Mouse (Mus musculus) liver, adult (tissue): Measurements from ENCODE around the gene Plpp1.

ENCODE experiments used
- GATA4 ChIP-seq: IDR thresholded peaks from 2 replicates; pipeline ENCODE4 v1.6.1; 2014; ENCODE audit warnings: mild to moderate bottlenecking, low read length; ENCODE audit not compliant: insufficient replicate concordance

The Plpp1 gene

DNA sequence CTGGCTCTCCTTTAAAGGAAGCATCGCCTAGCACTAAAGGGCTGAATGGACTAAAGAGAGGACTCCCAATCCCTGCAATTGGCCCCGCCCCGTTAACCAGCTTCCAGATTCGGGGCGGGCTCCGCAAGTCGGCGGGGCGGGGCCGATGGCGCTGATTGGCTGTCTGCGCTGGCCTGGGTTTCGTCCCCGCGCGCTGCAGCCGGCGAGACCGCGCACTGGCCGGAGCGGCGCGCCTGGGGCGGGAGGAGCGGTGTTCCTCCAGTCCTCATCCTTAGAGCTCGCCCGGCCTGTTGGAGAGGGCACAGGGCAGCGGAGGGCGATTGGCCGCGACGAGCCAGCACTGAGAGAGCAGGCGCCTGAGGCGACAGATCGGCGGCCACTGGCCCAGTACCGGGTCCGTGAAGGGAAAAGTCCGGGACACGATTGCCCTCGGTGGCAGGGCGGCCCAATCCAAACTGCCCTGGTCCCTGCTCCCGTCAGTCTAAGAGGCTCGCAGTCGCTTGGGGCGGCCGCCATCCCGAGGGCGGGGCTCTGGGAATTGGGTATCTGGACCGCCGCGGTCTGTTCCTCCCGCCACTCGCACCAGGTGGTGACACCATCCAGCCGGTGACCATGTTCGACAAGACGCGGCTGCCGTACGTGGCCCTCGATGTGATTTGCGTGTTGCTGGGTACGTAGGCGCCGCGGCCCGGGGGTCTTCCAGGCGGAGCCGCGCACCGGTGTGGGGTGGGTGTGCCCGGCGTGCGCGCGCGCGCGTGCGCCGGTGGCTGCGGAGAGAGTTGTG, at the start of gene Plpp1:
Gene Plpp1 (plus strand): TSS at position 196 of the 784 bp plus-strand sequence.
- peak; percentile 43; the same call in 1 of the 2 replicates for TF ChIP-seq GATA4

DNA sequence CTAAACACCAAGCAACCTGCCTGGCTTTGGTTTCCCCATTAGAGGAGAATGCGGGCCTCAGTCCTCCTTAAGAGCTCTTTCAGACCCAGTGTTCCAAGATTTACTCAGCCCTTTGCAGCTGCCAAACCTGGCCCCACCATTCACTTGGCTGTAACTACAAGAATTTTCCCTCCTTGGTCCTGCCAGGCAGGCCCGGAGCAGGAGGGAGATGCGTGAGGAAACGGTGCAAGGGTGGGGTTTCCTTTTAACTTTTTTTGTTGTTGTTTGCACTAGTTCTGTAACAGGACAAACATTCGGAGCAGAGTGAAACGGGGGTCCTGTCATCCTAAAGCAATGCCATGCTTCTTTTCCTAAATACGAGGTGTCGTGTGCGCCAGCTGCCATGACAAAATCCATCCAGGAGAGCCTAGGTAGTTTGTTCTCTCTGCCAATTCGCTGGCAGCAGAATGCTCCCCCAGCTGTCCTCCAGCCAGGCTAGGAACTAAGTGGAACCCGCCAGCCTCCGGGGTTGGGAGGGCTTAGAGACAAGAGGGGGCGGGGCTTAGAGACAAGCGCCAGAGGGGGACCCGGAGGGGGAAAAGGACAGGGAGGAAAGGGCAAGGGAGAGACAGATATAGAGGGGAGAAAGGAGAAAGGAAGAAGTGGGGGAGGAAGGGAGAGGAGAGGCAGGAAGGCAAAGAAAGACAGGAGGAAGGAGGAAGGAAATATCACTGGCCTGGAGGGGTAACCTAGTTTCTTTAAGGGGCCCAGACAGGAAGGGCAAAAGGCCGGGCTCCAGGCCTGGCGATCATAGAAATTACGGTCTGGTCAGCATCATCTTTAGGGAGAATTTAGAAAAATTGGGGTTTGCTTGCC, 48.9 kb upstream of the Plpp1 start:
- TF ChIP-seq GATA4, result peak; percentile 46; the same call in 1 of the 2 replicates

DNA sequence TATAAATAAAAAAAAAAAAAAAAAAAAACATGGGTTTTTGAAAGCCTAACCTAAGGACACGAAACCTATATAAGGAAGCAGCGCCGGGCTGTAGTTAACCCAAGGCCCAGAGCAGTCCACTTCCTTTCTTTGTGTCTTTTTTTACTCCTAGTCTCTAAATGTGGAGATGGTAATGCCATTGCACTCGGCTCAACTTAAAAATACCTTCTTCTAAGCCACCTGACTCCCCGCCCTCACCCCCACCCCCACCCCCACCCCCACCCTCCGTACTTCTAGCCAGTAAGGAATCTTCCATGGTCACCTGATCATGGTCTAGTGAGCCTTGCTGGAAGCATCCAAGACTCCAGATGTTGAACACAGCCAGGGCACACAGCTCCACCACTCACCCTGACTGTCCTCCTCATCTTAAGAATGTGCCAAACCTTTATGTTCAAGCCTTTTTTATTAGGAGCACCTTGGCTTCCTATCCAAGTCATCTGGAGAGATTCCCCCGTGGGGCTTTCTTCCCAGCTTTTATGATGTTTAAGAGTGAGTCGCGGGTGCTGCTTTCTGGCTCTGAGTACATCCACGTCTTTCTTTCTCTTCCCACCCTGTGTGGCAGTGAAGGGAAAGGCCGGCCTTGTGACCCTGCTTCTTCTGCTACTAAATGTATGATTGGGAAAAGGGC, 48.1 kb upstream of the Plpp1 start:
- TF ChIP-seq GATA4, result no peak

GRCm38 (mm10) chr13:112753522-112753921, 47.1 kb upstream of the Plpp1 start:
- peak; percentile 90 for TF ChIP-seq GATA4

- TF ChIP-seq GATA4, result no peak
Measured at GRCm38 (mm10) chr13:112754871-112755270, 45.7 kb upstream of the Plpp1 start.

GRCm38 (mm10) chr13:112755507-112756010, 45.0 kb upstream of the Plpp1 start:
- TF ChIP-seq GATA4, result no peak

DNA sequence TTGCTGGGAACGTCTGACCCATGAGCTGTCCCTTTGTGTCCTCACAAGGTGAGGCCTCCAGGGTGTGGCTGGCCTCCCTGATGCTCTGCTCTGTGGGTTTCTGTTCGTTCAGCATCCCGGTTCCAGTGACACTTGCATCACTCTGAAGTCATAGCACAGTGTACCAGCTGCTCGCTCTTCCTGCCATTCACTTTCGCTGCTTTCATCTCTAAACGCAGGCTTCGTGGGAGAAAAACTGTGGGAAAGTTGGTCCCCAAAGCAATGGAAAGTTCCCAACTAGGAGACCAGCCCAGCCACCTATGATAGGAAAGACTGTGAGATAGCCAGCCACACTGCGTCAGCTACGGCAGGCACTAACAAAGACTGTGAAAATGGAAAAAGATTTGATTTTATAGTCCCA, 43.2 kb upstream of the Plpp1 start:
- no peak for TF ChIP-seq GATA4

DNA sequence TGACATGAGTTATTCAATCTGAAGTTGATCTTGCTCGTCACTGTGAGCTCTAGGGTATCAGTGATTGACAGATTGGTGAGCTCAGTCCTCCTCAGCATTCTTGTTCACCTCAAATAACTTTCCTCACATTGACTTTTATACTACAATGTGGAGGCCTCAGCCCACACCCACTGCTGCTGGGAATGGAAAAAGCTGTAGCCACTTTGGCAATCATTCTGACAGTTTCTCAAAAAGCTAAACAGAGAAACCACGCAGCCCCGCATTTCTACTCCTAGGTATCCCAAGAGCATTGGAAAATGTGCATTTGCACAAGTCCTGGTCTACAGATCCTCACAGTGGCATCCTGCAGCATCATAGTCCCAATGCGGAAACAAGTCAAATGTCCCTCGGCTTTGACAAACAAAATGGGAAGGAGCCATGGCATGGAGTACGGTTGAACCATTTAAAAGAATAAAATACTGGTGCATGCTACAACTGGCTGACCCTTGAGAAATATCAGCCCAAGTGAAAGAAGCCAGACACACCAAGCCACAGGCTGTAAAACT, 42.0 kb upstream of the Plpp1 start:
- no peak for TF ChIP-seq GATA4

DNA sequence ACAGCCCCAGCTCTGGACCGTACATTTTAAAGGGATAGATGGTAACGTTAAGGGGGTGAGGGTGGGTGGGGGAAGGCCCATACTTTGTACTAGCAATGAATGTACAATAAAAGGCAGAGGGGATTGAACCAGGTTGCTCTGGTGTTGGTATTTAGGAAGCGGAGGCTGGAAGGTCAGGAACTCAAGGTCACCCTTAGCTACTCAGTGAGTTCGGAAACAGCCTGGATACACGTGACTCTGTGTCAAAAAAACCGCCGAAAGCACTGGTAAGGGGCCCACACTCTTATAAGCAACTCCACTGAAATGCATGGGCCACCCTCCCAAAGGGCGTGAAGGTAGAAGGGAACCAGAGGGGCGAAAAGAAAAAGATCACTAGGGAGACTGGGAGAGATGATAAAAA, 41.2 kb upstream of the Plpp1 start:
- no peak for TF ChIP-seq GATA4

DNA sequence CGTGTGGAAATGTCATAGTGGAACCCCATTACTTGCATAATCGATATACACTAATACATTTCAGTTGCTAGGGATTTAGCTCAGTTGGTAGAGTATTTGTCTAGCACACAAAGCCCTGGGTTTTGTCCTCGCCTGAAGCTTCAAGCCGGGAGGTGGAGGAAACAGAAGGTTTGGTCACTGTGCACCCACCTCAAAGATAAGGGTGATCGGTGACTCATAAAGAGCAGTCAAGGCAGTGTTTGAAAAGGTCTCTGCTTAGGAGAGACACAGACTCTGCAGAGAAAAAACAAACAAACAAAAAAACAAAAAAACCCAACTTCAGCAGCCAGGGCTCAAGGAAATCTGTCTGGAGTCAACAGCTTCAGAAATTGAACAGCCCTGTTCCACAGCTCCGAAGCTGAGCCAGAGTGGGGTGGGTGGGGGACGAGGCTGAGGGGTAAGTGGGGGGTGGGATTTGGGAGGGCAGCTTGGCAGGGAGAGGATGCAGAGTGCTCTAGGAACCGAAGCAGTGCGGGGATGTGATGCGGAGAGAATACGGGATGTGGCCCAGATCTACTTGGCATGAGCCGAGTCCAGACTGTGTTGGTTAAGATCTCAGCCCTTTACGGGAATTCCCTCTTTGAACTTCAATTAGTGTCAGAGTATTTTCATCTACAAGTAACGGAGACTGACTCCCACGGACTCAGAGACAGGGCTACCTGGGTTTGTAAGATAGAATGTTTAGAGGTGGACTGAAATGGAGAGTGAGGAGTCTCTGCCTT, 40.6 kb upstream of the Plpp1 start:
- no peak for TF ChIP-seq GATA4

DNA sequence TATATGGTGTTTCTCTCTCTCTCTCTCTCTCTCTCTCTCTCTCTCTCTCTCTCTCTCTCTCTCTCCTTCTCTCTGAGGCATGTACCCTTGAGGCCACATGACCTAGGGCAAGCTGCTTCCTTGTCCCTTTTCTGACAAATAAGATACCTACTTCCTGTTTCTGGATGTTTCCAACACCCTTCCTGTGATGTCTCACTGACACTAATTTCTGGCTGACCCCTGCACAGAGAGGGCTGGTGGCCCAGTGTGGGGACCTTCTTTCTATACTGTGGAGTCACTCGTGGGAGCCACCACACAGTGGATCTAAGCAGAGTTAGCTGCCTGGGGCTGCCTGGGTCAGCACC, 40.1 kb upstream of the Plpp1 start:
- TF ChIP-seq GATA4, result peak; percentile 42; the same call in 1 of the 2 replicates

- TF ChIP-seq GATA4, result peak; percentile 96
Measured at GRCm38 (mm10) chr13:112761787-112762186, 38.8 kb upstream of the Plpp1 start.

DNA sequence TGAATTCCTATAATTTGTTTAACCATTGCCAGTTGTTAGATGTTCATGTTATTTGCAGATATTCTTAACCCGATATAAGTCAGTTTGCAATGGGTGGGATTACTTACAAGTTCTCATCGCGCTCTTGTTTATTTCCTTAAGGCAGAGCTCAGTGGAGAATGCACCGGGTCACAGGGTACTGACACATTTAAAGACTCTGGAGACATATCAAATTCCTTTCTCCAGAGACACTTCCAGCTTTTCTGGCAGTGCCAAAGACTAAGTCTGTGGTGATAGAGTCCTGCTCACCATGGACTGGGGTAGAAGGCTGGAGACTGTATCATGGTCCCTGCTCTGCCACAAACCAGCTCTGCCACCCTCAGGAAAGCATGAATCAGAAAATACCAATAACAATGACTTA, 38.0 kb upstream of the Plpp1 start:
- TF ChIP-seq GATA4, result no peak

GRCm38 (mm10) chr13:112763531-112764091, 37.0 kb upstream of the Plpp1 start:
- no peak for TF ChIP-seq GATA4

DNA sequence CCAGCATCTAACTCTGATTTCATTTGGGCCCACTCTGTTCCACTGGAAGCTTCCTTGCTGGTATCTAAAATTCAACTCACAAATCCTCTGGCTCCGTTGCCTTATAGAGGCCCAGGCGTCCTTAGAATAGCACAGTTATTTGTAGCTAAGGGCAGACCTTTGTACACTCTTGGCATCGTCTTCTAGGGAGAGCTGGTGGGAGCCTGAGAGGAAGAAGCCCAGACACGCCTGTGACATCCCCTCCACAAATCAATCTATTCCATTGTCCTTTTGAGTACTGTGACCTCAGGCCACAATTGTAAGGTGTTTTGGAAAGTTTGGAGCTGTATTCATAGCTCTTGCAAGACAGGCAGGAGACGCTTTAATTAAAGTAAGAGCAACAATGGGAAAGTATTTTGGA, 36.0 kb upstream of the Plpp1 start:
- no peak for TF ChIP-seq GATA4

DNA sequence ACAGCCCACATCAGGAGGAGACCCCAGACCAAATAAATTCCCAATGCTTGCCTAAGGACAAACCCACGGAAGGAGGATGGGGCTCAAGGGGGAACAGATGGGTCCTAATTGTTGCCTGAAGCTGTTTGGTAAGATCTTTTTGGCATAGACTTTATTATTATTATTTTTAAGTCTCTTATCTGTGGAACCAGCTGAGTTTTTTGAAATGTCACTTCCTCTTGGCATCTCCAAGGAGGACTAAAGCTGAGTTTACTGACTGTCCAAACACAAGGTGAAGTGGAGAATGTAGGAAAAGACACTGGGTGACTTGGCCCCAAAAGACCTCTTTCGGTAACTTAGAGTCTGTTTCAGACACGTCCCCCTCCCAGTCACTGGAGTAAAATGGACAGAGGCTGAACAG, 34.9 kb upstream of the Plpp1 start:
- TF ChIP-seq GATA4, result 0 out of 2 replicates have a peak, but pooled peaks have one; percentile 13
